Mouse (Mus musculus) A20 (cell line): Measurements from ENCODE around the gene Fyn.

ENCODE experiments used
- DNase-seq: peaks from one replicate; pipeline ENCODE4 v3.0.0-alpha.2; 2011; ENCODE audit warnings: low read depth, low spot score

Fyn gene

GRCm38 (mm10) chr10:39378025-39378603, 9.5 kb downstream of the Fyn start:
- DNase-seq: peak; percentile 56

GRCm38 (mm10) chr10:39379287-39379686, 10.6 kb downstream of the Fyn start:
- DNase-seq: no peak

- DNase-seq: no peak
Observed at GRCm38 (mm10) chr10:39379721-39380370, 11.2 kb downstream of the Fyn start.

GRCm38 (mm10) chr10:39385259-39385658, 16.6 kb downstream of the Fyn start:
- no peak for DNase-seq

GRCm38 (mm10) chr10:39386203-39386602, 17.5 kb downstream of the Fyn start:
- DNase-seq: no peak

GRCm38 (mm10) chr10:39387024-39387423, 18.4 kb downstream of the Fyn start:
- no peak for DNase-seq

- no peak for DNase-seq
Observed at GRCm38 (mm10) chr10:39387556-39387955, 18.9 kb downstream of the Fyn start.

- no peak for DNase-seq
Observed at GRCm38 (mm10) chr10:39388144-39388543, 19.5 kb downstream of the Fyn start.

GRCm38 (mm10) chr10:39389451-39389891, 20.8 kb downstream of the Fyn start:
- no peak for DNase-seq

- no peak for DNase-seq
Observed at GRCm38 (mm10) chr10:39390541-39390940, 21.9 kb downstream of the Fyn start.

GRCm38 (mm10) chr10:39392900-39393483, 24.3 kb downstream of the Fyn start:
- DNase-seq: no peak

GRCm38 (mm10) chr10:39395544-39395943, 26.9 kb downstream of the Fyn start:
- no peak for DNase-seq

- peak; percentile 10 for DNase-seq
Observed at GRCm38 (mm10) chr10:39398924-39399323, 30.3 kb downstream of the Fyn start.

GRCm38 (mm10) chr10:39400155-39400554, 31.5 kb downstream of the Fyn start:
- DNase-seq: no peak

GRCm38 (mm10) chr10:39402487-39402886, 33.8 kb downstream of the Fyn start:
- no peak for DNase-seq

GRCm38 (mm10) chr10:39403706-39404105, 35.1 kb downstream of the Fyn start:
- DNase-seq: no peak

GRCm38 (mm10) chr10:39404175-39404574, 35.5 kb downstream of the Fyn start:
- no peak for DNase-seq

GRCm38 (mm10) chr10:39405982-39406797, 37.5 kb downstream of the Fyn start:
- DNase-seq: no peak

GRCm38 (mm10) chr10:39406798-39407189, 38.1 kb downstream of the Fyn start:
- no peak for DNase-seq

- no peak for DNase-seq
Observed at GRCm38 (mm10) chr10:39407553-39407952, 38.9 kb downstream of the Fyn start.

GRCm38 (mm10) chr10:39409602-39410001, 40.9 kb downstream of the Fyn start:
- no peak for DNase-seq

GRCm38 (mm10) chr10:39410151-39410649, 41.5 kb downstream of the Fyn start:
- no peak for DNase-seq
